11 mouse cellular contexts compared by ENCODE assay signal in genomic region chr6:117676064-117676821, GRCm38 (mm10).
DNase-seq lines count a peak whose midpoint lies in the region; ATAC-seq lines count a peak whose summit lies in the region.
"Had no signal": no experiment of that assay in that cellular context is flagged by ENCODE, and none has a peak within 500 bp of the region (broad histone marks: within the 10 kb centered on the region; RNA-seq: fewer than 3 reads in every experiment).

No protein-coding gene starts in this region.

- no peaks in the 10 kb centered on the region for H3K36me3 ChIP-seq in forebrain, embryonic 10.5 days (replicated peaks)
- no peaks in the 10 kb centered on the region for H3K36me3 ChIP-seq in forebrain, embryonic 15.5 days
- no peaks in the 10 kb centered on the region for H3K36me3 ChIP-seq in embryonic facial prominence, embryonic 11.5 days (replicated peaks; ENCODE audit: control insufficient read depth, insufficient read depth, low read depth, low read length)
- no peaks in the 10 kb centered on the region for H3K36me3 ChIP-seq in kidney, embryonic 16.5 days (ENCODE audit: insufficient read depth, low read length)
- H3K36me3 ChIP-seq: heart, embryonic 15.5 days; neural tube, embryonic 13.5 days had no signal

- 73% methylated on average over 10 of the region's 10 CpGs for WGBS in forebrain, embryonic 10.5 days
- 55% methylated on average over 10 of the region's 10 CpGs for WGBS in forebrain, embryonic 15.5 days
- WGBS in embryonic facial prominence, embryonic 11.5 days, result 44% methylated on average over 10 of the region's 10 CpGs
- 32% methylated on average over 10 of the region's 10 CpGs for WGBS in kidney, embryonic 16.5 days

- no peak for DNase-seq in forebrain, embryonic 10.5 days (ENCODE audit: extremely low spot score, low spot score)
- peak; percentile 58 for DNase-seq in 3T3-L1 (ENCODE audit: low read depth, low spot score)
- DNase-seq in embryonic facial prominence, embryonic 11.5 days (ENCODE audit: low spot score), result peak; percentile 63
- no peak for DNase-seq in right cerebral cortex, postnatal 14 days
- no peak for DNase-seq in ovary, postnatal 10 days (ENCODE audit: low spot score)
- no peak for DNase-seq in right cerebral cortex, postnatal 4 days
- DNase-seq: cerebellum, adult 8-10 months had no signal

- H3K9ac ChIP-seq in forebrain, embryonic 15.5 days (replicated peaks), result no peak overlapping the region
- no peak overlapping the region for H3K9ac ChIP-seq in embryonic facial prominence, embryonic 11.5 days (replicated peaks; ENCODE audit: low read length)
- H3K9ac ChIP-seq in kidney, embryonic 16.5 days (replicated peaks; ENCODE audit: low read length), result no peak overlapping the region
- H3K9ac ChIP-seq: heart, embryonic 15.5 days; neural tube, embryonic 13.5 days had no signal

- H3K9me3 ChIP-seq in forebrain, embryonic 10.5 days, result no peaks in the 10 kb centered on the region
- H3K9me3 ChIP-seq in forebrain, embryonic 15.5 days, result no peaks in the 10 kb centered on the region
- H3K9me3 ChIP-seq in embryonic facial prominence, embryonic 11.5 days (replicated peaks; ENCODE audit: control insufficient read depth, low read length), result no peaks in the 10 kb centered on the region
- no peaks in the 10 kb centered on the region for H3K9me3 ChIP-seq in kidney, embryonic 16.5 days (ENCODE audit: low read length)
- H3K9me3 ChIP-seq: heart, embryonic 15.5 days; neural tube, embryonic 13.5 days had no signal

- H3K4me2 ChIP-seq in forebrain, embryonic 15.5 days (replicated peaks), result no peak overlapping the region
- no peak overlapping the region for H3K4me2 ChIP-seq in embryonic facial prominence, embryonic 11.5 days (ENCODE audit: low read depth, low read length)
- no peak overlapping the region for H3K4me2 ChIP-seq in kidney, embryonic 16.5 days (replicated peaks; ENCODE audit: low read depth, low read length)
- H3K4me2 ChIP-seq: heart, embryonic 15.5 days; neural tube, embryonic 13.5 days had no signal

- H3K4me1 ChIP-seq in forebrain, embryonic 10.5 days, result peaks cover 28% of the 10 kb centered on the region
- no peaks in the 10 kb centered on the region for H3K4me1 ChIP-seq in forebrain, embryonic 15.5 days
- no peaks in the 10 kb centered on the region for H3K4me1 ChIP-seq in embryonic facial prominence, embryonic 11.5 days (ENCODE audit: control insufficient read depth, insufficient read depth, low read length)
- H3K4me1 ChIP-seq in kidney, embryonic 16.5 days (ENCODE audit: insufficient read depth, low read length), result peaks cover 17% of the 10 kb centered on the region; the same call in 1 of the 2 replicates
- H3K4me1 ChIP-seq: heart, embryonic 15.5 days had no signal

- no peak overlapping the region for H3K4me3 ChIP-seq in forebrain, embryonic 10.5 days
- H3K4me3 ChIP-seq in forebrain, embryonic 15.5 days, result no peak overlapping the region
- no peak overlapping the region for H3K4me3 ChIP-seq in embryonic facial prominence, embryonic 11.5 days (ENCODE audit: low read depth, low read length)
- H3K4me3 ChIP-seq in kidney, embryonic 16.5 days (ENCODE audit: low read length), result no peak overlapping the region
- H3K4me3 ChIP-seq: heart, embryonic 15.5 days; neural tube, embryonic 13.5 days had no signal

- ATAC-seq in forebrain, embryonic 15.5 days (replicated peaks), result no peak
- peak; percentile 57 for ATAC-seq in embryonic facial prominence, embryonic 11.5 days (replicated peaks; ENCODE audit: insufficient number of reproducible peaks, low FRiP score, low TSS enrichment, low read depth)
- peak; percentile 64; the same call in 1 of the 2 replicates for ATAC-seq in kidney, embryonic 16.5 days (ENCODE audit: low FRiP score, low TSS enrichment)

- 0 out of 2 replicates have a peak overlapping the region, but pooled peaks have one; percentile 27 for H3K27ac ChIP-seq in forebrain, embryonic 10.5 days
- H3K27ac ChIP-seq in forebrain, embryonic 15.5 days (replicated peaks), result no peak overlapping the region
- no peak overlapping the region for H3K27ac ChIP-seq in embryonic facial prominence, embryonic 11.5 days (replicated peaks; ENCODE audit: low read depth, low read length)
- H3K27ac ChIP-seq in kidney, embryonic 16.5 days (ENCODE audit: low read length), result no peak overlapping the region
- H3K27ac ChIP-seq: heart, embryonic 15.5 days; neural tube, embryonic 13.5 days had no signal

- H3K27me3 ChIP-seq in forebrain, embryonic 10.5 days (ENCODE audit: poor library complexity, severe bottlenecking), result no peaks in the 10 kb centered on the region
- no peaks in the 10 kb centered on the region for H3K27me3 ChIP-seq in forebrain, embryonic 15.5 days
- no peaks in the 10 kb centered on the region for H3K27me3 ChIP-seq in embryonic facial prominence, embryonic 11.5 days (ENCODE audit: control insufficient read depth, insufficient read depth, low read length)
- no peaks in the 10 kb centered on the region for H3K27me3 ChIP-seq in kidney, embryonic 16.5 days (ENCODE audit: insufficient read depth, low read length)
- H3K27me3 ChIP-seq: neural tube, embryonic 13.5 days had no signal

Comparison
In these comparisons a context has a peak if more than half of its experiments do, and no peak if none do; other contexts are left out.
1. DNase-seq: peak in 3T3-L1 (single experiment) and embryonic facial prominence, embryonic 11.5 days (single experiment); none in forebrain, embryonic 10.5 days (single experiment), right cerebral cortex, postnatal 14 days (single experiment), ovary, postnatal 10 days (single experiment) and right cerebral cortex, postnatal 4 days (single experiment).